Mouse (Mus musculus) CD8-positive naive resting alpha-beta T cell, adult 2 months (primary cell): ENCODE measurements around the gene 2510009E07Rik.

Experiments used
- DNase-seq, 2 experiments: peaks; one replicate each; pipeline ENCODE4 v3.0.0; 2022; ENCODE audit warnings: low read depth in 2 of 2, low spot score in 2 of 2

The 2510009E07Rik gene

GRCm38 (mm10) chr16:21636156-21636853 is 58.2 kb downstream of the 2510009E07Rik start:
- no peak for DNase-seq

GRCm38 (mm10) chr16:21634460-21634859 is 60.0 kb downstream of the 2510009E07Rik start:
- no peak for DNase-seq

GRCm38 (mm10) chr16:21631815-21632222 is 62.6 kb downstream of the 2510009E07Rik start:
- DNase-seq: no peak

GRCm38 (mm10) chr16:21630614-21631013 is 63.9 kb downstream of the 2510009E07Rik start:
- no peak for DNase-seq

GRCm38 (mm10) chr16:21628061-21628591 is 66.3 kb downstream of the 2510009E07Rik start:
- DNase-seq: no peak

- DNase-seq: no peak
These were observed 67.2 kb downstream of the 2510009E07Rik start for GRCm38 (mm10) chr16:21627248-21627647.

GRCm38 (mm10) chr16:21625784-21626634 is 68.5 kb downstream of the 2510009E07Rik start:
- no peak for DNase-seq

- DNase-seq: no peak
These were observed 73.8 kb downstream of the 2510009E07Rik start for GRCm38 (mm10) chr16:21620630-21621029.

GRCm38 (mm10) chr16:21615802-21616201 is 78.7 kb downstream of the 2510009E07Rik start:
- no peak for DNase-seq

GRCm38 (mm10) chr16:21610473-21610872 is 84.0 kb downstream of the 2510009E07Rik start:
- no peak for DNase-seq

GRCm38 (mm10) chr16:21608176-21608865 is 86.1 kb downstream of the 2510009E07Rik start:
- DNase-seq: no peak

- DNase-seq: no peak
These were observed 86.8 kb downstream of the 2510009E07Rik start for GRCm38 (mm10) chr16:21607651-21608040.

GRCm38 (mm10) chr16:21607021-21607650 is 87.3 kb downstream of the 2510009E07Rik start:
- no peak for DNase-seq

GRCm38 (mm10) chr16:21606249-21607020 is 88.0 kb downstream of the 2510009E07Rik start:
- no peak for DNase-seq

- DNase-seq: no peak
These were observed 90.1 kb downstream of the 2510009E07Rik start for GRCm38 (mm10) chr16:21604354-21604753.
